Mouse (Mus musculus): ENCODE results near the gene Mcu.
A peak's percentile ranks its signal among the peaks of the same experiment; 100 is the strongest.

The Mcu gene

GRCm38 (mm10) chr10:59616522-59616921 lies at the start of gene Mcu:
Mcu (minus strand) TSS chr10:59616692.
- DNase-seq (ENCODE audit: low read depth, low spot score) = peak; percentile 98

GRCm38 (mm10) chr10:59665503-59666291 lies 49.2 kb upstream of the Mcu start:
- no peak for DNase-seq (ENCODE audit: low read depth, low spot score)

- no peak for DNase-seq (ENCODE audit: low read depth, low spot score)
Measured at GRCm38 (mm10) chr10:59664765-59665164, 48.3 kb upstream of the Mcu start.

GRCm38 (mm10) chr10:59656799-59657198 lies 40.3 kb upstream of the Mcu start:
- DNase-seq (ENCODE audit: low read depth, low spot score) = no peak

GRCm38 (mm10) chr10:59646821-59647378 lies 30.4 kb upstream of the Mcu start:
- DNase-seq (ENCODE audit: low read depth, low spot score) = no peak

- DNase-seq (ENCODE audit: low read depth, low spot score) = no peak
Measured at GRCm38 (mm10) chr10:59645153-59645552, 28.7 kb upstream of the Mcu start.

- no peak for DNase-seq (ENCODE audit: low read depth, low spot score)
Measured at GRCm38 (mm10) chr10:59644710-59645109, 28.2 kb upstream of the Mcu start.

GRCm38 (mm10) chr10:59643645-59644044 lies 27.2 kb upstream of the Mcu start:
- DNase-seq (ENCODE audit: low read depth, low spot score) = no peak

- no peak for DNase-seq (ENCODE audit: low read depth, low spot score)
Measured at GRCm38 (mm10) chr10:59642659-59643377, 26.3 kb upstream of the Mcu start.

GRCm38 (mm10) chr10:59638576-59638975 lies 22.1 kb upstream of the Mcu start:
- DNase-seq (ENCODE audit: low read depth, low spot score) = no peak

GRCm38 (mm10) chr10:59637596-59638124 lies 21.2 kb upstream of the Mcu start:
- no peak for DNase-seq (ENCODE audit: low read depth, low spot score)

GRCm38 (mm10) chr10:59636751-59637533 lies 20.4 kb upstream of the Mcu start:
- no peak for DNase-seq (ENCODE audit: low read depth, low spot score)

- no peak for DNase-seq (ENCODE audit: low read depth, low spot score)
Measured at GRCm38 (mm10) chr10:59636048-59636447, 19.6 kb upstream of the Mcu start.

- DNase-seq (ENCODE audit: low read depth, low spot score) = no peak
Measured at GRCm38 (mm10) chr10:59629506-59629782, 13.0 kb upstream of the Mcu start.

GRCm38 (mm10) chr10:59628641-59629505 lies 12.4 kb upstream of the Mcu start:
- DNase-seq (ENCODE audit: low read depth, low spot score) = no peak

- no peak for DNase-seq (ENCODE audit: low read depth, low spot score)
Measured at GRCm38 (mm10) chr10:59623496-59623895, 7.0 kb upstream of the Mcu start.

GRCm38 (mm10) chr10:59621355-59621754 lies 4.9 kb upstream of the Mcu start:
- DNase-seq (ENCODE audit: low read depth, low spot score) = no peak

- DNase-seq (ENCODE audit: low read depth, low spot score) = no peak
Measured at GRCm38 (mm10) chr10:59617776-59618175, 1.3 kb upstream of the Mcu start.

GRCm38 (mm10) chr10:59615981-59616520 lies 441 bp downstream of the Mcu start, which contains the start of gene Gm10322:
Gm10322 (plus strand) TSS chr10:59616063.
- DNase-seq (ENCODE audit: low read depth, low spot score) = peak; percentile 91

GRCm38 (mm10) chr10:59615411-59615810 lies 1.1 kb downstream of the Mcu start:
- no peak for DNase-seq (ENCODE audit: low read depth, low spot score)

- DNase-seq (ENCODE audit: low read depth, low spot score) = no peak
Measured at GRCm38 (mm10) chr10:59614141-59614540, 2.4 kb downstream of the Mcu start.
